In the genomic region with DNA sequence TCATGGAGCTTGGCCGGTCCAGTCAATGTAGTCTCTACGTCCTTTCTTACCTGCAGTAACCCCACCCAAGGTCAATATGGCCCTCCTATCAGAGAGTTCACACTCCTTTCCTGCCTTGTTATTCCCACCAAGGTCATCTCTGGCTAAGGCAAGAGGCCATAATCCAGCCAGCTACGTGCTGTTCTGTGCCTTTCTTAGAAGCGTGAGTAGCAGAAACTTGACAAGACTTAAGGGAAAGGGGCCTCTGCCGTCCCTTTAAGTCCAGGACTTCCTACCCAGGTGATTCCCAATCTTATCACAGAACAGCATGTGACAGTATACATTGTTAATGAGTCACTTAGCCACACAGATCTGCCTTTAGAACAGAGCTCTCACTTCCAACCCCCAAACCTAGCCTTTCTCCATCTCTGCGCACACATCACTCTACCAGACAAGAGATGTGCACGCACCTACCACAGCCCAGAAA, we compare ENCODE assay signal across 16 mouse cellular contexts. TPM values are rescaled to one million over a fixed set of nuclear protein-coding genes. Genes with fewer than 3 reads are reported as not detected.
DNase-seq lines count a peak whose midpoint lies in the region; ATAC-seq and TF ChIP-seq lines count a peak whose summit lies in the region.
"Had no signal": no experiment of that assay in that cellular context is flagged by ENCODE, and none has a peak within 500 bp of the region (broad histone marks: within the 10 kb centered on the region; RNA-seq: fewer than 3 reads in every experiment).

No protein-coding gene starts in this region.

- no peak overlapping the region for H3K4me3 ChIP-seq in liver, embryonic 11.5 days (ENCODE audit: low read depth, low read length)
- H3K4me3 ChIP-seq in intestine, embryonic 15.5 days (replicated peaks): no peak overlapping the region
- H3K4me3 ChIP-seq in small intestine, adult 2 months (ENCODE audit: low read depth, low read length): no peak overlapping the region
- no peak overlapping the region for H3K4me3 ChIP-seq in left cerebral cortex, adult 2 months
- H3K4me3 ChIP-seq: embryonic facial prominence, embryonic 13.5 days; hindbrain, embryonic 13.5 days had no signal

- TF ChIP-seq POLR2A in small intestine, adult 2 months (IDR thresholded peaks at IDR 0.05; ENCODE audit: low read depth, low read length): no peak

- no peak overlapping the region for H3K9ac ChIP-seq in liver, embryonic 11.5 days (ENCODE audit: low read depth, low read length)
- H3K9ac ChIP-seq in intestine, embryonic 15.5 days: no peak overlapping the region
- H3K9ac ChIP-seq: embryonic facial prominence, embryonic 13.5 days had no signal

- H3K9me3 ChIP-seq in liver, embryonic 11.5 days (ENCODE audit: control insufficient read depth, low read length): no peaks in the 10 kb centered on the region
- no peaks in the 10 kb centered on the region for H3K9me3 ChIP-seq in intestine, embryonic 15.5 days
- H3K9me3 ChIP-seq: embryonic facial prominence, embryonic 13.5 days; hindbrain, embryonic 13.5 days had no signal

- TF ChIP-seq CTCF in small intestine, adult 2 months (IDR thresholded peaks at IDR 0.05; ENCODE audit: extremely low read depth, insufficient read length, insufficient replicate concordance, low read depth, low read length): no peak
- no peak for TF ChIP-seq CTCF in left cerebral cortex, adult 2 months (IDR thresholded peaks at IDR 0.05)

- DNase-seq in liver, embryonic 11.5 days (ENCODE audit: low spot score): no peak
- no peak for DNase-seq in liver
- DNase-seq in left cerebral cortex, adult 2 months (ENCODE audit: extremely low spot score in 1 of 2, low spot score in 2 of 2): no peak
- DNase-seq in urinary bladder, postnatal 10 days (ENCODE audit: low spot score): no peak
- DNase-seq: gastrocnemius, postnatal 36 days; kidney, adult 8-10 months; layer of hippocampus, postnatal 36 days; midbrain, embryonic 14.5 days; right cerebral cortex, adult 18-20 months had no signal

- H3K27me3 ChIP-seq in liver, embryonic 11.5 days (replicated peaks; ENCODE audit: control insufficient read depth, insufficient read depth, low read length): no peaks in the 10 kb centered on the region
- no peaks in the 10 kb centered on the region for H3K27me3 ChIP-seq in intestine, embryonic 15.5 days (replicated peaks)
- no peaks in the 10 kb centered on the region for H3K27me3 ChIP-seq in small intestine, adult 2 months (ENCODE audit: control insufficient read depth, insufficient read depth, low read length)
- H3K27me3 ChIP-seq: embryonic facial prominence, embryonic 13.5 days; hindbrain, embryonic 13.5 days; Patski had no signal

- H3K27ac ChIP-seq in liver, embryonic 11.5 days (ENCODE audit: low read depth, low read length): no peak overlapping the region
- peak overlapping the region; percentile 65 for H3K27ac ChIP-seq in intestine, embryonic 15.5 days
- peak overlapping the region; percentile 38; the same call in 1 of the 2 replicates for H3K27ac ChIP-seq in small intestine, adult 2 months (ENCODE audit: insufficient read depth, low read depth, low read length)
- no peak overlapping the region; the same call in 1 of the 2 replicates for H3K27ac ChIP-seq in left cerebral cortex, adult 2 months
- H3K27ac ChIP-seq: embryonic facial prominence, embryonic 13.5 days; macrophage had no signal

- peaks cover 2% of the 10 kb centered on the region; the same call in 1 of the 2 replicates for H3K36me3 ChIP-seq in liver, embryonic 11.5 days (ENCODE audit: control insufficient read depth, insufficient read depth, low read length)
- no peaks in the 10 kb centered on the region for H3K36me3 ChIP-seq in intestine, embryonic 15.5 days
- 0 out of 2 replicates have a peak, but pooled peaks cover 1% of the 10 kb centered on the region for H3K36me3 ChIP-seq in small intestine, adult 2 months (ENCODE audit: control insufficient read depth, insufficient read depth, low read length)

- intact Hi-C loops in left cerebral cortex, adult 2 months (cut with DNase I): no loop called here

- H3K4me2 ChIP-seq in liver, embryonic 11.5 days: no peak overlapping the region
- 0 out of 2 replicates have a peak overlapping the region, but pooled peaks have one; percentile 24 for H3K4me2 ChIP-seq in intestine, embryonic 15.5 days (replicated peaks)
- H3K4me2 ChIP-seq: embryonic facial prominence, embryonic 13.5 days; hindbrain, embryonic 13.5 days had no signal

- ATAC-seq in liver, embryonic 11.5 days (replicated peaks; ENCODE audit: low FRiP score): peak; percentile 22; the same call in 1 of the 2 replicates
- peak; percentile 13 for ATAC-seq in CD4-positive, CD25-positive, alpha-beta regulatory T cell, adult 4 months
- ATAC-seq in intestine, embryonic 15.5 days: peak; percentile 89
- ATAC-seq: Patski had no signal

- WGBS in liver, embryonic 11.5 days: 68% methylated on average over 7 of the region's 7 CpGs
- WGBS in intestine, embryonic 15.5 days: 70% methylated on average over 7 of the region's 7 CpGs
- WGBS in small intestine, adult 2 months: 36% methylated on average over 7 of the region's 7 CpGs

- peaks cover 24% of the 10 kb centered on the region for H3K4me1 ChIP-seq in liver, embryonic 11.5 days (replicated peaks; ENCODE audit: control insufficient read depth, insufficient read depth, low read length)
- H3K4me1 ChIP-seq in intestine, embryonic 15.5 days (replicated peaks): peaks cover 15% of the 10 kb centered on the region
- peaks cover 11% of the 10 kb centered on the region; the same call in 1 of the 2 replicates for H3K4me1 ChIP-seq in small intestine, adult 2 months (ENCODE audit: control insufficient read depth, insufficient read depth, insufficient read length, low read length)

RNA-seq across cellular contexts. Expression of a gene that starts 16.9 kb away (rescaled TPM):
- polyA plus RNA-seq in liver, embryonic 11.5 days (2014; fragmentation: Nextera tagmentation; extraction: Ambion mirVana): 9.5 and 10.1 TPM in 2 replicates
- 10 to 100 TPM; 30.0 to 36.1 TPM for polyA plus RNA-seq in CD4-positive, CD25-positive, alpha-beta regulatory T cell, adult 4 months (2017; shearing (Covaris generic))
- 24.8 and 27.3 TPM in 2 replicates for polyA plus RNA-seq in intestine, embryonic 15.5 days (2015; fragmentation: Nextera tagmentation; extraction: Ambion mirVana)
- 4.0 and 4.1 TPM in 2 replicates for polyA plus RNA-seq in small intestine, adult 2 months (2012; rRNA removed)
- total RNA-seq in left cerebral cortex, adult 2 months (2021): 10 to 100 TPM; 41.1 to 46.5 TPM

Comparison
In these comparisons a context has a peak if more than half of its experiments do, and no peak if none do; other contexts are left out.
1. ATAC-seq: peak in every context shown above with its lines; median percentile 89 in intestine, embryonic 15.5 days; 22 in liver, embryonic 11.5 days; 13 in CD4-positive, CD25-positive, alpha-beta regulatory T cell, adult 4 months.
2. H3K27ac ChIP-seq: peak in intestine, embryonic 15.5 days (single experiment) and small intestine, adult 2 months (single experiment); none in liver, embryonic 11.5 days (single experiment) and left cerebral cortex, adult 2 months (single experiment).